Mouse (Mus musculus): ENCODE measurements around the gene Uhrf1bp1l. TPM values are rescaled to one million over a fixed set of nuclear protein-coding genes. Genes with fewer than 3 reads are reported as not detected.

The Uhrf1bp1l gene
- polyA plus RNA-seq, 1 experiment from 2014 or later, result 30.0 TPM

- ATAC-seq (replicated peaks), result no peak
- H3K27ac ChIP-seq, result no peak overlapping the region
- H3K9ac ChIP-seq, result no peak overlapping the region
- H3K4me2 ChIP-seq, result no peak overlapping the region
- no peaks in the 10 kb centered on the region; the same call in 1 of the 2 replicates for H3K36me3 ChIP-seq (replicated peaks)
- H3K27me3 ChIP-seq (replicated peaks), result no peaks in the 10 kb centered on the region
- no peak overlapping the region for H3K4me3 ChIP-seq
- H3K9me3 ChIP-seq, result no peaks in the 10 kb centered on the region
- 85% methylated on average over 6 of the region's 6 CpGs for WGBS
- no peaks in the 10 kb centered on the region for H3K4me1 ChIP-seq
Observed at GRCm38 (mm10) chr10:89794121-89794520, 49.3 kb downstream of the Uhrf1bp1l start.

GRCm38 (mm10) chr10:89819146-89819545, 74.4 kb downstream of the Uhrf1bp1l start:
- Histone ChIP-seq H3K9me3 (no peaks in the 10 kb centered on the region), H3K9ac (no peak overlapping the region), H3K27me3 (replicated peaks) (no peaks in the 10 kb centered on the region), H3K36me3 (replicated peaks) (peaks cover 19% of the 10 kb centered on the region; the same call in 1 of the 2 replicates), H3K4me2 (no peak overlapping the region), H3K27ac (no peak overlapping the region), H3K4me3 (no peak overlapping the region), H3K4me1 (no peaks in the 10 kb centered on the region)
- WGBS, result 91% methylated on average over 4 of the region's 4 CpGs
- no peak for ATAC-seq (replicated peaks)

GRCm38 (mm10) chr10:89823906-89824305, 79.1 kb downstream of the Uhrf1bp1l start:
- ATAC-seq (replicated peaks), result no peak

GRCm38 (mm10) chr10:89826896-89827295, 82.1 kb downstream of the Uhrf1bp1l start:
- ATAC-seq (replicated peaks), result no peak
- Histone ChIP-seq H3K9me3 (no peaks in the 10 kb centered on the region), H3K4me1 (no peaks in the 10 kb centered on the region), H3K27ac (no peak overlapping the region), H3K4me2 (no peak overlapping the region), H3K9ac (no peak overlapping the region), H3K4me3 (no peak overlapping the region), H3K27me3 (replicated peaks) (no peaks in the 10 kb centered on the region), H3K36me3 (replicated peaks) (no peaks in the 10 kb centered on the region)
- 72% methylated on average over 3 of the region's 3 CpGs for WGBS

More at GRCm38 (mm10) chr10:89823906-89824305, 79.1 kb downstream of the Uhrf1bp1l start:
- H3K27me3 ChIP-seq (replicated peaks), result no peaks in the 10 kb centered on the region
- H3K4me1 ChIP-seq, result no peaks in the 10 kb centered on the region
- WGBS, result 33% methylated on average over 2 of the region's 2 CpGs
- H3K36me3 ChIP-seq (replicated peaks), result no peaks in the 10 kb centered on the region
- H3K9me3 ChIP-seq, result no peaks in the 10 kb centered on the region
- no peak overlapping the region for H3K4me3 ChIP-seq
- H3K27ac ChIP-seq, result no peak overlapping the region
- H3K4me2 ChIP-seq, result no peak overlapping the region
- no peak overlapping the region for H3K9ac ChIP-seq

GRCm38 (mm10) chr10:89832334-89832733, 87.5 kb downstream of the Uhrf1bp1l start:
- Histone ChIP-seq H3K4me1 (no peaks in the 10 kb centered on the region), H3K4me2 (no peak overlapping the region), H3K36me3 (replicated peaks) (no peaks in the 10 kb centered on the region), H3K9me3 (no peaks in the 10 kb centered on the region), H3K27me3 (replicated peaks) (no peaks in the 10 kb centered on the region), H3K4me3 (no peak overlapping the region), H3K9ac (no peak overlapping the region), H3K27ac (no peak overlapping the region)
- 81% methylated on average over 4 of the region's 4 CpGs for WGBS
- no peak for ATAC-seq (replicated peaks)

GRCm38 (mm10) chr10:89833166-89833565, 88.4 kb downstream of the Uhrf1bp1l start:
- H3K27ac ChIP-seq, result no peak overlapping the region
- WGBS, result 85% methylated on average over 10 of the region's 10 CpGs
- H3K9ac ChIP-seq, result no peak overlapping the region
- H3K4me3 ChIP-seq, result no peak overlapping the region
- no peak overlapping the region for H3K4me2 ChIP-seq
- no peaks in the 10 kb centered on the region for H3K27me3 ChIP-seq (replicated peaks)
- no peaks in the 10 kb centered on the region for H3K36me3 ChIP-seq (replicated peaks)
- no peaks in the 10 kb centered on the region for H3K4me1 ChIP-seq
- ATAC-seq (replicated peaks), result no peak
- H3K9me3 ChIP-seq, result no peaks in the 10 kb centered on the region

GRCm38 (mm10) chr10:89837476-89837875, 92.7 kb downstream of the Uhrf1bp1l start:
- H3K36me3 ChIP-seq (replicated peaks), result no peaks in the 10 kb centered on the region
- no peak for ATAC-seq (replicated peaks)
- no peak overlapping the region for H3K9ac ChIP-seq
- H3K4me1 ChIP-seq, result no peaks in the 10 kb centered on the region
- no peaks in the 10 kb centered on the region for H3K9me3 ChIP-seq
- no peaks in the 10 kb centered on the region for H3K27me3 ChIP-seq (replicated peaks)
- H3K4me2 ChIP-seq, result no peak overlapping the region
- no peak overlapping the region for H3K27ac ChIP-seq
- 40% methylated on average over 3 of the region's 3 CpGs for WGBS
- H3K4me3 ChIP-seq, result no peak overlapping the region

GRCm38 (mm10) chr10:89838834-89839233, 94.0 kb downstream of the Uhrf1bp1l start:
- Histone ChIP-seq H3K9ac (no peak overlapping the region), H3K4me1 (no peaks in the 10 kb centered on the region), H3K36me3 (replicated peaks) (no peaks in the 10 kb centered on the region), H3K27ac (no peak overlapping the region), H3K4me2 (no peak overlapping the region), H3K27me3 (replicated peaks) (no peaks in the 10 kb centered on the region), H3K9me3 (no peaks in the 10 kb centered on the region), H3K4me3 (no peak overlapping the region)
- 86% methylated on average over 3 of the region's 3 CpGs for WGBS
- no peak for ATAC-seq (replicated peaks)

- WGBS, result 95% methylated on average over 6 of the region's 6 CpGs
- no peak overlapping the region for H3K4me2 ChIP-seq
- ATAC-seq (replicated peaks), result no peak
- H3K9ac ChIP-seq, result no peak overlapping the region
- no peaks in the 10 kb centered on the region for H3K4me1 ChIP-seq
- peaks cover 4% of the 10 kb centered on the region; the same call in 1 of the 2 replicates for H3K9me3 ChIP-seq
- no peak overlapping the region for H3K4me3 ChIP-seq
- H3K27me3 ChIP-seq (replicated peaks), result no peaks in the 10 kb centered on the region
- no peak overlapping the region for H3K27ac ChIP-seq
- no peaks in the 10 kb centered on the region for H3K36me3 ChIP-seq (replicated peaks)
Observed at GRCm38 (mm10) chr10:89850951-89851350, 106.2 kb downstream of the Uhrf1bp1l start.

GRCm38 (mm10) chr10:89855251-89855875, 110.6 kb downstream of the Uhrf1bp1l start:
- Histone ChIP-seq H3K9ac (no peak overlapping the region), H3K27ac (no peak overlapping the region), H3K4me1 (no peaks in the 10 kb centered on the region), H3K36me3 (replicated peaks) (no peaks in the 10 kb centered on the region), H3K27me3 (replicated peaks) (no peaks in the 10 kb centered on the region), H3K4me2 (no peak overlapping the region), H3K4me3 (no peak overlapping the region), H3K9me3 (no peaks in the 10 kb centered on the region)
- WGBS, result 81% methylated on average over 5 of the region's 5 CpGs
- no peak for ATAC-seq (replicated peaks)

GRCm38 (mm10) chr10:89856286-89856685, 111.5 kb downstream of the Uhrf1bp1l start:
- H3K4me2 ChIP-seq, result no peak overlapping the region
- no peak overlapping the region for H3K9ac ChIP-seq
- H3K4me1 ChIP-seq, result no peaks in the 10 kb centered on the region
- no peaks in the 10 kb centered on the region for H3K36me3 ChIP-seq (replicated peaks)
- WGBS, result 89% methylated on average over 7 of the region's 7 CpGs
- H3K4me3 ChIP-seq, result no peak overlapping the region
- no peak for ATAC-seq (replicated peaks)
- no peaks in the 10 kb centered on the region for H3K9me3 ChIP-seq
- H3K27me3 ChIP-seq (replicated peaks), result no peaks in the 10 kb centered on the region
- H3K27ac ChIP-seq, result no peak overlapping the region

- Histone ChIP-seq H3K27me3 (replicated peaks) (no peaks in the 10 kb centered on the region), H3K4me3 (no peak overlapping the region), H3K9me3 (no peaks in the 10 kb centered on the region), H3K9ac (no peak overlapping the region), H3K4me1 (peaks cover 7% of the 10 kb centered on the region; the same call in 1 of the 2 replicates), H3K27ac (no peak overlapping the region), H3K36me3 (replicated peaks) (no peaks in the 10 kb centered on the region), H3K4me2 (no peak overlapping the region)
- ATAC-seq (replicated peaks), result no peak
- 92% methylated on average over 4 of the region's 4 CpGs for WGBS
Observed at GRCm38 (mm10) chr10:89868211-89868610, 123.4 kb downstream of the Uhrf1bp1l start.

GRCm38 (mm10) chr10:89868836-89869235, 124.0 kb downstream of the Uhrf1bp1l start:
- no peak overlapping the region for H3K4me3 ChIP-seq
- no peak for ATAC-seq (replicated peaks)
- no peaks in the 10 kb centered on the region for H3K9me3 ChIP-seq
- no peaks in the 10 kb centered on the region for H3K36me3 ChIP-seq (replicated peaks)
- 80% methylated on average over 3 of the region's 3 CpGs for WGBS
- no peak overlapping the region for H3K4me2 ChIP-seq
- no peak overlapping the region for H3K9ac ChIP-seq
- H3K27ac ChIP-seq, result no peak overlapping the region
- H3K27me3 ChIP-seq (replicated peaks), result no peaks in the 10 kb centered on the region
- peaks cover 7% of the 10 kb centered on the region; the same call in 1 of the 2 replicates for H3K4me1 ChIP-seq
